In the genomic region with DNA sequence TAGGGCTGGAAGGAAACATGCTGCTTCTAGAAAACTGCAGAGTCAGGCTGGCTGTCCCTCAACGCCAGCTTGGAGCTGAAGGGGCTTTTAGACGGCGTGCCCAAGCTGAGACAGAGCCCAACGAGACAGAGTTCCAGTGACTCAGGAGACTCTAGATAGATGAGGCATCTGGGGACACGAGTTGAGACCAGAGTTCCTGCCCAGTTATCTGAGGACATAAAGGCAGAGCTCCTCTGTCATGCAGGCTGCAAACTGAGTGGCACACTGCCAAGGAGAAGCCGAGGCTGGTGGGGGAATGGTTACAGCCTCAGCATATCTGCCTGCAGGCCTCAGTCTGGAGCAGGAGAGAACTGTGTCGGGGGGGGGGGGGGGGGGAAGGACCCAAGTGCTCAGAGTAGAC, we compare ENCODE assay signal across 8 mouse cellular contexts.
DNase-seq lines count a peak whose midpoint lies in the region; ATAC-seq and TF ChIP-seq lines count a peak whose summit lies in the region.

No protein-coding gene starts in this region.

- in situ Hi-C loops in Patski (cut with MboI; ENCODE audit: low pct_unique_long_range_greater_than_20kb) = no loop called here

- ATAC-seq in Patski = peak; percentile 26

- intact Hi-C loops in heart, postnatal 36 days (cut with DNase I) = no loop called here

- no peak for TF ChIP-seq CTCF in Patski (IDR thresholded peaks at IDR 0.05)
- no peak for TF ChIP-seq CTCF in brain, embryonic 14.5 days (IDR thresholded peaks at IDR 0.05; ENCODE audit: borderline replicate concordance, extremely low read depth, insufficient read depth, insufficient read length)

- H3K27me3 ChIP-seq in Patski = no peaks in the 10 kb centered on the region

- CTCF ChIA-PET in Patski (lab: Charles Lee) = no interaction called here

- POLR2A ChIA-PET in Patski (lab: Charles Lee) = interaction anchor here (1.2 kb wide), 1 partner anchor 98 kb away, joined by 3 read pairs; no protein-coding TSS in a partner anchor

- no peak for TF ChIP-seq POLR2A in brain, embryonic 14.5 days (IDR thresholded peaks at IDR 0.05; ENCODE audit: borderline replicate concordance, extremely low read depth, insufficient read depth, insufficient read length, poor library complexity, severe bottlenecking)

- DNase-seq in Patski (ENCODE audit: low read depth, low spot score) = peak; percentile 43
- DNase-seq in brain, embryonic 14.5 days (ENCODE audit: low read depth) = peak; percentile 81
- peak; percentile 49 to 58 for DNase-seq in frontal cortex, postnatal 14 days (ENCODE audit: low spot score in 2 of 2)
- DNase-seq in heart, postnatal 36 days = peak; percentile 71 to 75
- peak; percentile 49 to 54 for DNase-seq in layer of hippocampus, postnatal 14 days (ENCODE audit: low spot score in 2 of 2)
- peak; percentile 57 for DNase-seq in lung, postnatal 14 days
- peak; percentile 64 to 77 for DNase-seq in spleen, postnatal 36 days (ENCODE audit: low spot score in 2 of 2)
- no peak for DNase-seq in thymus, postnatal 14 days
